Mouse (Mus musculus): ENCODE data around the gene Golph3l. TPM values are rescaled to one million over a fixed set of nuclear protein-coding genes. Genes with fewer than 3 reads are reported as not detected.
"Not testable (repeated sequence)": the region's sequence is repeated elsewhere in the genome, so short reads cannot be mapped to it uniquely, and the experiment has no call there.

Gene Golph3l
- total RNA-seq (2014; fragmentation: Nextera tagmentation) = 32.6 and 41.0 TPM in 2 replicates
- total RNA-seq (2017) = 48.4 and 54.8 TPM in 2 replicates

DNA sequence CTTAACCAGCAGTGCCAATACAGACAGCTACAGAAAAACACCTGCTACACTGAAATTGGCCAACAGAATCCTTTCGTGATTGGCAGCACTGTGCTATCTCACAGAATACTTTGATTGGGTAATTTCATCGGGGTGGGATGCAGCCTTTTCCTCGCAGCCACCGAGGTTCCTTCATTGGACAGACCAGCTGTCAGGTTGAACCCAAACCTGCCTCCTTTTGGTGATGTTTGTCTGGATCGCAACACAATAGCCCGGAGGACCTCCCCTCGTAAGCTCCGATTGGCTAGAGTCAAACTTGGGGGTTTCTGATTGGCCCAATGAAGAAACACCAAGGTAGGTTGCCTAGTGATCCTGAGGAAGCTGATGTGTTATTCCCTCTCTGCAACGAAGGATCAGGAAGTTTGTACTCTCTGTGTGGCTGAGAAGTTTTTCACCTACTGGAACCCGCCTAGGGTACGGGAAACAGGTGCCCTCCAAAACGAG is at the start of gene Golph3l:
Gene Golph3l, plus strand, starts transcription at position 331 of the 483 bp plus-strand sequence.
- ATAC-seq (replicated peaks; ENCODE audit: poor library complexity, severe bottlenecking) = peak; percentile 100

DNA sequence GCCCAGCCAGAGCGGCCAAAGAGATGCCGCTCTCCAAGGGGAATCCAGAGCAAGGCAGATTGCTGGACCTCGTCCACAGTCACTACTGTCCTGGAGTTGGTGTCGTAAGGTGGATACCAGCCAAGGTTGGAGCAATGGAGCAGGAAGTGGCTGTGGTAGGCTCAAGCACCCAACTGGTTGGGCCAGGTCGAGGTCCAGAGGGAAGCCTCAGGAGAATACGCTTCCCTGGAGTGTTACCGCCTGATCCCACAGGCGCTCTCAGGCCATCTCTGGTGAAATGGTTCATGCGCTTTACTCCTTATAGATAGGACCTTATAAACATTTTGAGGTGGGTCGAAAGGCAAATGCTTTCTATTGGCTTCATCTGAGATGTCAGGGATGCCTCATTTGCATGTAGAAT is 49.8 kb upstream of the Golph3l start:
- peak; percentile 44; the same call in 1 of the 2 replicates for ATAC-seq (replicated peaks; ENCODE audit: poor library complexity, severe bottlenecking)

DNA sequence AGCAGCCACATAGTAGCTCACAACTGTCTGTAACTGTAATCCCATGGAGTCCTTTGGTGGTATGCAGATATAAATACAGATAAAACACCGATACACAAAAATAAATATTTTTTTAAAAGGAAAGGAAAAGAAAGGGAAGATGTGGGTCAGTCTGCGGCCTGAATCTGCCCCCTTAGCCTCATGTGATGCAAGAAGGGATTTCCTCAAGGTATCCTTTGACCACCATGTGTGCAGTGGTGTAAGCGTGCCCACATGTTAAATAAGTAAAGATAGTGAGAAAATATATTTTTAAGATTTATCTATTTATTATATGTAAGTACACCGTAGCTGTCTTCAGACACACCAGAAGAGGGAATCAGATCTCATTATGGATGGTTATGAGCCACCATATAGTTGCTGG is 48.9 kb upstream of the Golph3l start:
- ATAC-seq (replicated peaks; ENCODE audit: poor library complexity, severe bottlenecking) = peak; percentile 58

DNA sequence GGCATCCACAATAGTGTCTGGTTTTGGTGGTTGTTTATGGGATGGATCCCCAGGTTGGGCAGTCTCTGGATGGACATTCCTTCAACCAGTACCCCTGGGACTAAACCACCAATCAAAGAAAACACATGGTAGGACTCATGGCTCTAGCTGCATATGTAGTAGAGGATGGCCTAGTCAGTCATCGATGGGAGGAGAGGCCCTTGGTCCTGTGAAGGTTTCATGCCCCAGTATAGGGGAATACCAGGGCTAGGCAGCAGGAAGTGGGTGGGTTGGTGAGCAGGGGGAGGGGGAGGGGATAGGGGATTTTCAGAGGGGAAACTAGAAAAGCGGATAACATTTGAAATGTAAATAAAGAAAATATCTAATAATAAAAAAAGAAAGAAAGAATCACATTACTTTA is 47.5 kb upstream of the Golph3l start:
- ATAC-seq (replicated peaks; ENCODE audit: poor library complexity, severe bottlenecking) = not testable (repeated sequence)

DNA sequence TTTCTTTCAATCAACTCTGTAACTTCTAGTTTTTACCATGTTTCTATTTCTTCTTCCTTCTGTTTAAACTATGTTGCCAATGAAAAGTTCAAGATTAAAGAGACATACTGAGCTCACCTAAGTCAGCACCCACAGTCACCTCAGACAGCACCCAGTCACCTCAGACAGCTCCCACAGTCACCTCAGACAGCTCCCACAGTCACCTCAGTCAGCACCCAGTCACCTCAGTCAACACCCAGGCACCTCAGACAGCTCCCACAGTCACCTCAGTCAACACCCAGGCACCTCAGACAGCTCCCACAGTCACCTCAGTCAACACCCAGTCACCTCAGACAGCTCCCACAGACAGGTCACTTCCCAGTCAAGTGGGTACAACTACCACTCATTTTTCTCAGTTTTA is 46.6 kb upstream of the Golph3l start:
- no peak for ATAC-seq (replicated peaks; ENCODE audit: poor library complexity, severe bottlenecking)

DNA sequence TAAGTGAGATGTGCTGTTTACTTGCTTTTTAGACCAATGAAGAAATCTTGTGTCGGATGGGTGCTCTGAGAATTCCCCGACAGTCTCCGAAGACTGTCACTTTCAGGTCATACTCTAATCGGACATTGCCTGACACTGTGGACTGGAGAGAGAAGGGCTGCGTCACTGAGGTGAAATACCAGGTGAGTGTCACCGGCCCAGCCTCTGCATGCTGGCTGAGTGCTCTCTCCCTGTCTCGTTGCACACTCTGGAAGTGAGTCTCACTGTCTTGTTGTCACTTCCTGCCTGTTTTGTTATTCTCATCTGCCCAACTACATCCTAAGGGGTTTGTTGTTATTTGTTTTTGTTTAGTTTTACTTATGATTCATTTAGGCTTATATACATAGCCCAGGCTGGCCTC is 45.8 kb upstream of the Golph3l start:
- no peak for ATAC-seq (replicated peaks; ENCODE audit: poor library complexity, severe bottlenecking)

DNA sequence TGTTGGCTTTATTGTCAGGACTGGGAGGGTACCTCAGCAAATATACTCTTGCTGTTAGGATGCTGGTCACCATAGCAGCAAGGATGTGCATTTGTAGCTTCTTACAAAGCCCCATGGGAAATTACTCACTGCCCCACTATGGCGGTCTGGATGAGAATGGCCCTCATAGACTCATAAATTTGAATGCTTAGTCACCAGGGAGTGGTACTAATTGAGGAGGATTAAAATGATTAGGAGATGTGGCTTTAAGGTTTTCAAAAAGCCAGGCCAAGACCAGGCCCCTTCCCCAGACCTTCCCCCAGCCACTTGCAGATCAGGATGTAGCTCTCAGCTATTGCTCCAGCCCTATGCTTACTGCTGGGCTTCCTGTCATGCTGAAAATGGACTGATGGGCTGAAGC is 38.6 kb upstream of the Golph3l start:
- ATAC-seq (replicated peaks; ENCODE audit: poor library complexity, severe bottlenecking) = no peak

DNA sequence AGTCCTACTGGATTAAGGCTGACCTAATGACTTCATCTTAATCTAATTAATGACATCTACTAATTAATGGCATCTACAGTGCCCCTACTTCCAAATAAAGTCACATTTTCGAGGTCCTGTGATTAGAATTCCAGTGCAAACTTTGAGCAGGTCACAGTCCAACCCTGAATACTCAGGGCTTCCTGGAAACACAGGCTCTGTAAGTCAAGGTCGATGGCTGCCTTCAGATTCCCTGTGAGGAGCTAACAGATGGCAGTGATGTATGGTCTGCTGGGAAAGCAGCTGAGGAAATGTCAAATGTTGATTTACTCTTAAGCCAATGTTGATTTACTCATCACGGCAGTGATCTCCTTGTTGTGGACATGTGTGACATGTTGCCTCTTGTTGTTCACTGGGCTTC is 34.7 kb upstream of the Golph3l start:
- no peak for ATAC-seq (replicated peaks; ENCODE audit: poor library complexity, severe bottlenecking)

DNA sequence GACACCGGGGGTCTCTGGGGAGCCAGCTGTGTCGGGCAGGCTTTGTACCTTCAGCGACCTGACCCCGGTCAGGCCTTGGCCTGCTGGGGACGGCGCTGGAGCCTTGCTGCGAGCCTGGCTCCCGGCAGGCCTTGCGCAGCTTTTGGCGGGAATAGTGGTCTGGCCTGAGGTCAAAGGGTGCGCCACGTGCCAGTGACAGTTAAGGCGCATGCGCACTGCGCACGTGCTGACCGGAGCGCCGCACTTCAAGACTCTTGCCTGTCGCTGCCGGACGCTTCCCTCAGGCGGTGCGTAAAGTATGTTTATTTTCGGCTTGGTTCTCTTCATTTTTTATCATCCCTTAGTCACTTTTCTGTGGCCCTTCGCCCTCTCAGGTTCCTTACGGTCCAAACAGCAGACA is 29.3 kb upstream of the Golph3l start, which contains the start of gene Hormad1:
Gene Hormad1, plus strand, starts transcription at position 241 of the 400 bp plus-strand sequence.
- no peak for ATAC-seq (replicated peaks; ENCODE audit: poor library complexity, severe bottlenecking)

DNA sequence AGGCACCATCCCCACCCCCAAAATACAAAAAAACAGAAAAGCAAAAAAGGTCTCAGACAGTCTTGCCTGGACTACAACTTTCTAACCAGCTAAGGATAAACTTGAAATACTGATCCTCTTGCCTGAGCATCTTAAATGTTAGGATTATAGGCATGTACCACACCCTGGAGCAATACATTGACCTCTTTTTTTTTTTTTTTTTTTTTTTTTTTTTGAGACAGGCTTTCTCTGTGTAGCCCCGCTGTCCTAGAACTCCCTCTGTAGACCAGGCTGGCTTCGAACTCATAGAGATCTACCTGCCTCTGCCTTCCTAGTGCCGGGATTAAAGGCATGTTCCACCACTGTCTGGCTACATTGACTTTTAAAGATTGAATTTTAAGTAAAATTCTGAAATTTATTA is 28.0 kb upstream of the Golph3l start:
- no peak for ATAC-seq (replicated peaks; ENCODE audit: poor library complexity, severe bottlenecking)

DNA sequence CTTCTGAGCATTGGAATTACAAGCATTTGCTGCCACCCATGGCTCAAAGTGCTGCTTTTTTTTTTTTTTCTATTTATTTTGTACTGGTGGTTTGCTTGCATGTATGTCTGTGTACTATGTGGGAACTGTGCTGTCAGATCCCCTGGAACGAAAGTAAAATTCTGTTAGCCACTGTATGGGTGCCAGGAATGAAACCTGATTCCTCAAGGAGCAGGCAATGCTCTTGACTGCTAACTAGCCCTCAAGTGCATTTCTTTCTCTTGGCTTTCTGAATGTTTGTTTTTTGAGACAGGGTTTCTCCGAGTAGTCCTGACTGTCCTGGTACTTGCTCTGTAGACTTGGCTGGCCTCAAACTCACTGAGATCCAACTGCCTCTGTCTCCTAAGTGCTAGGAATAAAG is 26.9 kb upstream of the Golph3l start:
- no peak for ATAC-seq (replicated peaks; ENCODE audit: poor library complexity, severe bottlenecking)

DNA sequence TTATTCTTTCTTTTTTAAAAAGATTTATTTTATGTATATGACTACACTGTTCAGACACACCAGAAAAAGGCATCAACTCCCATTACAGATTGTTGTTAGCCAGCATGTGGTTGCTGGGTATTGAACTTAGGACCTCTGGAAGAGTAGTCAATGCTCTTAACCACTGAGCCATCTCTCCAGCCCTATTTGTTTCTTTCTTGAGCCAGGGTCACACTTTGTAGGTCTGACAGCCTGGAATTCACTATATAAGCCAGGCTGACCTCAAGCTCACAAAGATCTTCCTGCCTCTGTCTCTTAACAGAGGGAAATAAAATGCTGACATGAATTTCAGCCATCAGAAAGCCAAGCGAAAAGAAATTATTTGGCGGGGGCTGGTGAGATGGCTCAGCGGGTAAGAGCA is 19.1 kb upstream of the Golph3l start:
- no peak for ATAC-seq (replicated peaks; ENCODE audit: poor library complexity, severe bottlenecking)

DNA sequence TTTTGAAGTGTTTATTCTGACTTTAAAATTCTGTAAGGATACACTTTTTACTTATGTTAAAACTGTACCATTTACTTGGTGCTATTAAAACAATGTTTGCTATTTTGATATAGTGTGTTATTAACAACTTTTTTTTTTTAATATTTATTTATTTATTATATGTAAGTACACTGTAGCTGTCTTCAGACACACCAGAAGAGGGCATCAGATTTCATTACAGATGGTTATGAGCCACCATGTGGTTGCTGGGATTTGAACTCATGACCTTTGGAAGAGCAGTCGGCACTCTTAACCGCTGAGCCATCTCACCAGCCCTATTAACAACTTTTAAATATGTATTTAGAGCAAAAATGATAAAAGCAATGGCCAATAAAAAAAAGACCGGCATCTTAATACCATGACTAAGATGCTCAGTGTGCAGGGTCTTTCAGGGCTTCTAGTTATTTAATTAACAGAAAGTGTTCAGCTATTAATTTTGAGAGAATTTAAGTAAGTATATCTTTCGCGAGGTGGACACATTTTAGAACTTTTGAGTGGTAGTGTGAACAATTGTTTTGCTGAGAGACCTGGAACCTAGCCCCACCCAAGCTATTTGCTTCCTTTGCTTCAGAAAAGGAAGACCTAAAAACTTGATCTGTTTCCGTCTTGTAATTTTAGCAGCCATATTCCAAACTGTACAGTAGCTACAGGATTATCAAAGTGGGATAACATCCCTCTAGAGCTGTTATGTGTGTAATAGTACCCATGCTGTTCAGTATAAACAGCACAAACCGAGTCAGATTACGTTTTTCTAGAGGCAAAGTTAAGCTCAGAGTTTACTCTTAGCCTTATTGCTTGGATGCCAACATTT is 755 bp upstream of the Golph3l start:
- ATAC-seq (replicated peaks; ENCODE audit: poor library complexity, severe bottlenecking) = no peak; the same call in 1 of the 2 replicates

DNA sequence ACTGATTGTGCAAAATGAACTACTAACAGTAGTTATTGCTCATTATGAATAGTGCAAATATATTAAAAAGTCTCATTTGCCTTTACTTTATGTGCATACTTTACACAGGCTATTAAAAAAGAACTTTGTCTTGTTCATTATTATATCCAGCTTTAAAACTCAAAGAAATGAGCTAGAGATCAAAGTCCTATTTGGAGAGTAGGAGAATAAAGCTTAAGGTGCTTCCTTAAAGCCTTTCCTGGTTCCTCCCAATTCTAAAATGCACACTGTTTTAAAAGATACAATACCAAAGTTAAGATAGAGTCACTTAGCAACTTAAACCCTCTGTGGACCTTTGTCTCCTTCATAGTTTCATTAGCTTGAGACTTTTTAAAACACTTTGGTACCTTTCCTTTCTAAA is 10.0 kb downstream of the Golph3l start:
- ATAC-seq (replicated peaks; ENCODE audit: poor library complexity, severe bottlenecking) = no peak

DNA sequence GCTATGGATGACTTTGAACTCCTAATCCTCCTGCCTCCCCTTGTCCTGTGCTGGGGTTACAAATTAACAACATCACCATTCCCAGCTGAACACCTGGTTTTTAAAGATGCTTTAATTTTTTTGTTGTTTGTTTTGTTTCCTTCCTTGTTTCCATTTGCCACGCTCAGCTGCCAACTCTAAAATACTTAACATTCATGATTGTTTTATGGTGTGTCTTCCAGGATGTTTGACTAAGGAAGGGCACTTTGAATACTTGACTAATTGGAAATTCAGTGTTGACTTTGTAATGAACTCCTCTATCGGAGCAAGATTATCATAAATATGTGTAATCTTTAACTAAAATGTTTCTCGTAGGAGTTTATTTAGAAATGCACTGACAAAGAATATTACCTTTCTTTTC is 12.6 kb downstream of the Golph3l start:
- no peak for ATAC-seq (replicated peaks; ENCODE audit: poor library complexity, severe bottlenecking)

DNA sequence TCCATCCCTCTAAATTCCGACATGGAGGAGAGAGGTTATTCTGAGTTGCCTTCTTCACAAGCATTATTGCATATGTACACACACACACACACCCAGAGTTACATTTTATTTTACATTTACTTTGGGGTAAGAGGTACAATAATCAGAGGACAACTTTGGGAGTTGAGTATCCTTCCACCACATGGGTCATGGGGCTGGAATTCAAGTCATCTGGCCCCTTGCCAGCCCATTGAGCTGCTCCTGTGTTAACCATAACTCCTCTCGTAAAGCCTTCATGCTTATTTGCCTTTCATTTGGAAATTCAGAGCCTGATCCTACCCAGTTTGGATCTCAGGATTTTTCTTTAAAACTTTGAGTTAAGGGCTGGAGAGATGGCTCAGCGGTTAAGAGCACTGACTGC is 17.4 kb downstream of the Golph3l start:
- ATAC-seq (replicated peaks; ENCODE audit: poor library complexity, severe bottlenecking) = no peak

DNA sequence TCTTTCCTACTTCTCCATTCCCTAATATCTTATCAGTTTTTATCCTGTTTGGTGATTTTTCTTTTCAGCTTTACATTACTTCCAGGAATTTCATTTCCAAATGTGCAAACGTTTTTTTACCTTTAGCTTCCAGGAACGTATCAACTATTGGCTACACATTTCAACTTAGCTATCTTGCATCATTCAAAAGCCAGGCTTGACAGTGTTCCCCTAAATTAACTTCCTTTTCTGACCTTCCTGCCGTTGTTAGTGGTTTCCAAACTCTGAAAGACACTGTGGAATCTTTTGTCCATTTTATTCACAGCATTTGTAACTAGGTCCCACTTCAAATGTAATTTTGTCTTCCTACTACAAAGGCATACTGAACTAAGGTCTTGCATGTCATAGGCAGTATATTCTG is 20.5 kb downstream of the Golph3l start:
- ATAC-seq (replicated peaks; ENCODE audit: poor library complexity, severe bottlenecking) = peak; percentile 81

DNA sequence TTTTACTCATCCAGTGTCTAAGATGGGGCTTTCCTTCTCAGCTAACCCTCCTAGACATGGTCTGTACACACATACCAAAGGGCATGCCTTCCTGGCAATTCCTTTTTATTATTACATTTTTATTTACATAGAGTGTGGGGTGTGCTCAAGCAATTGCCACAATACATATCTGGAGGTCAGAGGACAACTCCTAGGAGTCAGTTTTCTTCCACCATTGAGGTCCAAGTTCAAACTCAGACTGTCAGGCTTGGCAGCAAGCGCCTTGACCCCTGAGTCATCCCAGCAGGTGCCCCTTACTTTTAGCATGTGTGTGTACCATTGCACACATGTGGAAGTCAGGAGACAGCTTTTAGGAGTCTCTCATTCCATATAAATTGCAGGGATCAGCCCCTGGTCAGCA is 25.3 kb downstream of the Golph3l start:
- no peak for ATAC-seq (replicated peaks; ENCODE audit: poor library complexity, severe bottlenecking)

DNA sequence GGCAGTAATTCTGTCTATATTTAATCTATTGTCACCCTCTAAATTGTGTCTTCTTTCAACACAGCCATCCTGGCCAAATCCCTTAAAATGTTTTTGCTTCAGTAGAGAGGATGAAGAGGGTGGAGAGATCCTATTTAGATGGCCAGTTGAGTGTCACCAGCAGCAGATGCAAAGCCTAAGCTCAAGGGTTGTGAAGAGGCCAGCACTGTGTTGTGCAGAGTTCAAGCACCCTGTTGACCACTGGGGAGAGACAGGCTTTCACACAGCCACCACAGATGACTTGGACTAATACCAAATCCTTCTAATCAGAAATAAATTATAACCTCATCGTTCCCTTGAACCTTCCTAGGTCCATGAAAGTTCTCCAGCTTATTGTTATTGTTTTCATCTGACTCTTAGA is 29.8 kb downstream of the Golph3l start:
- no peak for ATAC-seq (replicated peaks; ENCODE audit: poor library complexity, severe bottlenecking)

DNA sequence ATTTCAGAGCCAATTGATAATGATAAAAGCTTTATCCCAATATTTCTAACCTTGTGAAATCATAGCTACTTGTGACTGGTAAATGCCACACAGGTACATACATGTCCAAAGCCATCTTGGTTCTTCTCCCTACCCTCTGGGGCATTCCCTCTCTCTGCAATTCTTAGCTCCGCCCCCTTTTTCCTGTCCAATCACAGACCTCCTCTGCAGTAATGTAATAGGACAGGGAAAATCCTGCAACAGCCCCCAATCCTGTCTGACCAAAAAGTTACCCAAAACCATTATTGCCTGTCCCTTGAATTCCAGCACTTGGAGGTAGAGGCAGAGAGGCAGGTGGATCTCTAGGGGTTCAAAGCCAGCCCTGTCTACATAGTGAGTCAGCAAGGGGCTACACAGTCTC is 32.5 kb downstream of the Golph3l start:
- no peak for ATAC-seq (replicated peaks; ENCODE audit: poor library complexity, severe bottlenecking)

DNA sequence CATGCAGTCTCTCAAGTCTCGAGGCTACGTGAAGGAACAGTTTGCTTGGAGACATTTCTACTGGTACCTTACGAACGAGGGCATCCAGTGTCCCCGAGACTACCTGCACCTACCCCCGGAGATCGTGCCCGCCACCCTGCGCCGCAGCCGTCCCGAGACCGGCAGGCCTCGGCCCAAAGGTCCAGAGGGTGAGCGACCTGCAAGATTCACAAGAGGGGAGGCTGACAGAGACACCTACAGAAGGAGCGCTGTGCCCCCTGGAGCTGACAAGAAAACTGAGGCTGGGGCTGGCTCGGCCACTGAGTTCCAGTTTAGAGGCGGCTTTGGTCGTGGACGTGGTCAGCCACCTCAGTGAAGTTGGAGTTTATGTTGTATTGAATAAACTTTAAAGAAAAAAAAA is 33.7 kb downstream of the Golph3l start:
- not testable (repeated sequence) for ATAC-seq (replicated peaks; ENCODE audit: poor library complexity, severe bottlenecking)

DNA sequence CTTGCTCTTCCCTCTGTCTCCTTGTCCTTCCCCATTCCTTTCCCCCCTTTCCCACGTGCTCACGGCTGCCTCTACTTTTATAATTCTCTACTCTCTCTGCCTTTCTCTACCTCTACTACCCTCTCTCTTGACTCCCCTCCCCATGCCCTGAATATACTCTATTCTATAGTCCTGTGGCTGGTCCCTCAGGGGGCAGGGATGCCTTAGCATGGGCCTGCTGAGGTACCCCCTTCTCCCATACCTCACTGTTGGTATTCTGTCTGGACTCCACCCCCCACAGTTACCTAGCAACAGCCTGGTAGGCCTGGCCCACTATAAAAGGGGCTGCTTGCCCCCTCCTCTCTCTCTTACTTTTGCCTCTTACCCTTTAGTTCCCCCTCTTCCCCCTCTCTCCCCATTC is 34.8 kb downstream of the Golph3l start:
- no peak for ATAC-seq (replicated peaks; ENCODE audit: poor library complexity, severe bottlenecking)

Measured in granulocyte monocyte progenitor cell, adult 5-6 weeks (primary cell).